Mouse (Mus musculus): ENCODE data around the gene Sult3a2.
"Not testable (repeated sequence)": the region's sequence is repeated elsewhere in the genome, so short reads cannot be mapped to it uniquely, and the experiment has no call there.

Gene Sult3a2

GRCm38 (mm10) chr10:33786604-33787003, at the start of gene Sult3a2:
TSS of gene Sult3a2 (minus strand) at chr10:33786704.
- no peak for DNase-seq (ENCODE audit: low spot score)

DNA sequence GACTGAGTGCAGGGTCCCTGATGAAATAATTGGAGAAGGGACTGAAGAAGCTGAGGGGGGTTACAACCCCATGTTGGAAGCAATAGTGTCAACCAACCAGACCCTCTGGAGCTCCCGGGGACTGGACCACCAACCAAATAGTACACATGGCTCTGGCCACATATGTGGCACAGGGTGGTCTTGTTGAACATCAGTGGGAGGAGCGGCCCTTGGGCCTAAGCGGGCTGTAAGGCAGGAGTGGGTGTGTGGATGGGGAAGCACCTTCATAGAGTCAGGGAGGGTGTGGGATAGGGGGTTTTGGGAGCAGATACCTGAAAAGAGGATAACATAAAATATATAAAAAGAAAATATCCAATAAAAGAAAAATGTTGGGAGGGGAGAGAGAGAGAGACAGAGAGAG, 34.4 kb upstream of the Sult3a2 start:
- DNase-seq (ENCODE audit: low spot score): no peak

DNA sequence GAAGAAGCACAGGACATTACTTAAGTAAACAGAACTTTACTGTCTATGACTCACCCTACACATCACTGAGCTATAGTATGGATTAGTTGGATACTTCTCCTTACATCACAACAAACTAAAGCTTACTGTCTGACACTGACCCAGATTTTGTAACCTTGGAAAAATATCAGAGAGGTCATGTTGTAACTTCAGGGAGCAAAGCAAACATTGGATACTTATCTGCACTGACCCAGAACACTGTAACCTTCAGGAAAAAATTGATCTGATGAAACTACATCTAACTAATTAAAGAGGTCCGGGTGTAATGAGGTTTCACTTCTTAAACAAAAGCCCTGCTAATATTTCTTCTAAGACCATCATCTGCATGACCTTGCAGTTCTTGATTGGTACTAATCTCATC, 30.4 kb upstream of the Sult3a2 start:
- no peak for DNase-seq (ENCODE audit: low spot score)

DNA sequence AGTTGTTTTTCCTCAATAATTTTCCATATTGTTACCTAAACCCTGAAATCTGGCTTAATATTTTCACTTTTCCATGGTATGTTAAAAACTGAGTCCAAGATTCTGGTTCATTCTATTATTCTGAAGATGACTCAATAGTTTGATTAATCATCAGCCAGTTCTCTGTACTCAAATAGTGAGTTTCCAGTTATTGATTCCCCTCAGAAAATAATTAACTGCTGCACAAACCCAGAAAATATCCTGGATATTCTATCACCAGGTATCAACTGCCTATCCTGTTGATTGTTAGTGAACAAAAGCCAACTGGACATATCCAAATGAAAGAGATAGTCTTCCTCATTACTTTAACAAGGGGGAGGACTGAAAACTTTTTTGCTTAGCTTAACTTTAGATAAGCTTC, 27.8 kb upstream of the Sult3a2 start:
- DNase-seq (ENCODE audit: low spot score): no peak

- peak; percentile 26 for DNase-seq (ENCODE audit: low spot score)
Observed at GRCm38 (mm10) chr10:33811807-33812206, 25.3 kb upstream of the Sult3a2 start.

- DNase-seq (ENCODE audit: low spot score): not testable (repeated sequence)
Observed at GRCm38 (mm10) chr10:33797221-33797949, 10.9 kb upstream of the Sult3a2 start.

DNA sequence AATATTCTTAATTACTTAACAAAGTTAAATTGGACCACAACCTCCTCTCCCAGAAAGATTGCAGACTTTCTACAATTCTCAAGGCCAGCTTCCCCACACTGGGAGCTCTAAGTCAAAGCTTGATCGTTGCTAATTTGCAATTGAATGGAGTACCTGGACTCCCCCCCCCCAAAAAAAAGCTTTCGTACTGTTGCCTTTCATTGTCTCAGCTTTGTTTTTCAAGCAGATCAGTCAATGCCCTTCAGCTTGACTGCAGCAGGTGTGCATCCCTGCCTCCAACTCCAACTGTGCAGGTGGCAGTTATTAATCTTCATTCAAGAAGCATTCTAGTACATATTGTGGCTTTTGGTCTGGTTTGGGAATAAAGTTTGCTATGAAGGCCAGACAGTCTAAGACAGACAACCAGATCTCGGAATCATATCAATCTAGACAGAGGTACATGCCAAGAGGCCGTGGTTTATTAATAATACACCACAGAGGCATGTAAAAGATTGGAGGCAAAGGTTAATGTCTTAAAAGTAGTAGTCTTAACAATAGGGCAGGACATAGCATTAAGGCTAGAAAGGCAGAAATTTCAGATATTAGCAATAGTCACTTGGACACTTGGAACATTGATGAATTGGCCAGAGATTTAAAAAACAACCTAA, 9.9 kb upstream of the Sult3a2 start:
- not testable (repeated sequence) for DNase-seq (ENCODE audit: low spot score)

DNA sequence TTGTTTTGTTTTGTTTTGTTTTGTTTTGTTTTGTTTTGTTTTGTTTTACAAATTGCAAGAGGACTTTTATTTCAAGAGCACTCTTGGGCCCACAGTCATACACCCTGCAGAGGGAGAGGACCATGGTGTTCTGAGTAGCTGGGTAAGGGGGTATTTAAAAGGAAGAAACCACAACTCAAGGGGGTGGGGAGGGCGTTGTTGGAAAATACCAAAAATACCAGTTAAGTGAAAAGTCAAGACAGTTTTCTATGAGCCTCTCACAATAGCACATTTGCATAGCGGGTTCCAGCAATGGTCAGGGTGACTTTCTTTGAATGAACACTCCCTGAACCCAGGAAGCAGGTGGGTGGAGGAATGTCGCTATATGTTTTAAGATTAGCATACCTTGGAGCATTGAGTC, 5.7 kb upstream of the Sult3a2 start:
- not testable (repeated sequence) for DNase-seq (ENCODE audit: low spot score)

DNA sequence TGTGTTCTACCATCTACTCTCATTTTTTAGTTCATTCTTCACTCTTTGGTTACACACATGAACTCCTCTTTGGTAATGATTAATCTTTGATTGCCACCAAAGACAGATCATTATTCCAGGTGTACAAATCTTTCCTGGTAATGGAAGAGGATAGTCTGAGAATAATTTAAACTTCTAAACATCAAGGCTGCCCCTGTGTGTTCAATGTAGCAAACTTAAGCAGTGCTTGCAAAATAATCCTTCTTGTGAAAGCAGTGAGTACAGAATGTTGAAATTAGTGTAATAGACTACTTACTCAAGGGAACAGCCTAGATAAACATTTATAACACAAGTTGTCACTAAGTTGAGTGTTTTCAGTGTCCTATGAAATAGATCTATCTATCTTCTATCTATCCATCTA, 1.0 kb upstream of the Sult3a2 start:
- no peak for DNase-seq (ENCODE audit: low spot score)

DNA sequence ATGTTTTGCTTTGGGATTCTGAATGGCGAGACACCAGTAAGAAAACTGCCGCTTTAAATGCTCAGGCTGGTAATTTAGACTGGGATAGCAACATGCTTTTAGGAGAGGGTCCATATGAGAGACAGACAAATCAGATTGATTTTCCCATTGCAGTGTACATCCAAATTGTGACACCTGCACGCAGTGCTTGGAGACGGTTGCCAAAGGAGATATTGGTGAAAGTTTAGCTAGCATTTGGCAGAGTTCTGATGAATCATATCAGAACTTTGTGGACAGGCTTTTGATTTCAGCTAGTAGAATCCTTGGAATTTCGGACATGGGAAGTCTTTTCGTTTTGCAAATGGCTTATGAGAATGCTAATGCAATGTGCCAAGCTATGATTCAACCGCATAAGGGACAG, 51.3 kb downstream of the Sult3a2 start:
- DNase-seq (ENCODE audit: low spot score): not testable (repeated sequence)

GRCm38 (mm10) chr10:33733241-33733640, 53.3 kb downstream of the Sult3a2 start:
- DNase-seq (ENCODE audit: low spot score): no peak

- no peak for DNase-seq (ENCODE audit: low spot score)
Observed at GRCm38 (mm10) chr10:33732409-33733185, 53.9 kb downstream of the Sult3a2 start.

GRCm38 (mm10) chr10:33723764-33724163, 62.7 kb downstream of the Sult3a2 start:
- DNase-seq (ENCODE audit: low spot score): no peak

DNA sequence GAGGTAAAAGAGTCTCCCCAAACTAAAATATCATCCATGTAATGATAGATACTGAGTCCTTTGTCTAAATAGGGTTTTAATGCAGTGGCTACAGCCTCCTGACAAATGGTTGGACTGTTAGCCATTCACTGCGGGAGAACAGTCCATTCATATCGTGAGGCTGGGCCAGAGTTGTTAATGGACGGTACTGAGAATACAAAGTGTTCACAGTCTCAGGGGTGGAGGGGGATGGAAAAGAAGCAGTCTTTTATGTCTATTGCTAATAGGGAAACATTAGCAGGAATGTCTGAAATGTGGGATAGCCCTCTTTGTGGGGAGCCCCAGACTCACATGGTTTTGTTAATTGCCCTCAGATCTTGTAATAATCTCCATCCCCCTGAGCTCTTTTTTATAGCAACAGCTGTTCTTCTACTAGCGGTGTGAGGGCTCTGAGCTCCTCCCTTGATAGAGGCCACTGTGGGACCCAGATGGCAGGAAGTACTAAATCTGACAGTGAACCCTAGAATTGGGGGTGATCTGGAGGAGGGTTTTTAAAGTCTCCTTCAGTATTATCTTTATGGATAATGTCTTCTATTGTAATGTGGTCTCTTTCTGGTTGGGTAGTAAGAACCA, 64.6 kb downstream of the Sult3a2 start:
- DNase-seq (ENCODE audit: low spot score): no peak

Measured in embryo, embryonic 10 days (tissue).